Mouse (Mus musculus) skeletal muscle tissue, adult 2 months (tissue): ENCODE measurements at regions not wholly inside any gene's neighbourhood (a gene's known extent, or its start where the extent isn't known, plus 50 kb on each side); places are given as distances from the start of the nearest gene placed in this dataset.

Experiments
- DNase-seq: peaks from one replicate; pipeline ENCODE4 v3.0.0-alpha.2; 2012; ENCODE audit warnings: low read depth, low spot score

DNA sequence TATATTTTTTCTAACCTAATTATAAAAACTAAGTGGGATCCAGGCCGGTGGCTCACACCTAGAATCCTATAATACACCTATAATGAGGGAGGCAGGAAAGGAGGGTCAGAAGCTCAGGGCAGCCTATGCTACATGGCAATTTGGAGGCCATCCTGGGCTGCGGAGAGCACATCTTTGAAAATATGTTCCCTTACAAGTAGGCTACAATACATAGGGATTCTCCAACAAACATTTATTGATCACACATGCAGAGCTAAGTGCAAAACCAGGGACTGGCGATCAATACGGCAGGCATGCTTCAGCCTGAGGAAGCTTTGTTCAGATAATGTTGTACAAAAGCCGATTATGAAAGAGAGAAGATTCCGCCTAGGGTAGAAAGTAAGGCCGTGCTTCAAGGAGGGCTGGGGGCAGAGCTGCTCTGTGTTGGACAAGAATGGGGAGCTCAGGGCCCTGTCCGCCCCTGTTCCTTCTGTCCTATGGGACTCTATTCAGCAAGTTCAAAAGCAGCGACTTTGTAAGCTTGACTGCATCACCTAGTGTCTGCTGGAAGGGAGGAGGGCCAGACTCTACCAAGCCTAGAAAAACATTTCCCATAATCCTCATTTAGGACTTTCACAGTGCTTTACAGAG, 53.4 kb upstream of the Sgk1 start:
- DNase-seq, result no peak

DNA sequence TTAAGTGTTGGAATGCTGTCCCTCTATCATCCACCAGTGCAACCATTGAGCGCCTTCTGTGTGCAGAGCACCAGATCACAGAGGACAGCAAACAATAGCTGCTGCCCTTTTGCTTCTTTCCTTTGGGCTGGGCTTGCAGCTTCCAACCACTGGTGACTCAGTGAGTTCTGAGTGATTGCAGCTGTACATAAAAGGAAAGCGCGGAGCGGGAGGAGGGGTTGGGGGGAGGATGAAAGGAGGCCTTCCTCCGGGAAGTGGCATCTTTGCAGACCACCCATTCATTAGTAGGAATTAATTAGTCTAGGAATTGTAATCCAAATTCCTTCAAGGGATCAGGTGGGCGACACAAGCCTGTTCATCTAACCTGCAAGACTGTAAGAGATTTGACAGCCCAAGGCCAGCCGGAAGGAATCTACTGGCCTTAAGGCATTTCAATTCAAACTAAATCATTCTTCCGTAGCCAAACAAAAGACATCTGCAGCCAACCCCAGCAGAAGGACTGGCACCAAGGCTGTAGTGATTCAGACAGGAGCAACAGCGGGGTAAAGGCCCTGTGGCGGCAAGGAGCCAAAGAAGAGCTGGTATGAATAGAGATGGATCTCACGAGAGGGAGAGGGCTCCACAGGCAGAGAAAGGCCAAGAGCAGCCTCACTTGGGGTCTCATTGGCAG, 52.8 kb upstream of the Sgk1 start:
- no peak for DNase-seq

DNA sequence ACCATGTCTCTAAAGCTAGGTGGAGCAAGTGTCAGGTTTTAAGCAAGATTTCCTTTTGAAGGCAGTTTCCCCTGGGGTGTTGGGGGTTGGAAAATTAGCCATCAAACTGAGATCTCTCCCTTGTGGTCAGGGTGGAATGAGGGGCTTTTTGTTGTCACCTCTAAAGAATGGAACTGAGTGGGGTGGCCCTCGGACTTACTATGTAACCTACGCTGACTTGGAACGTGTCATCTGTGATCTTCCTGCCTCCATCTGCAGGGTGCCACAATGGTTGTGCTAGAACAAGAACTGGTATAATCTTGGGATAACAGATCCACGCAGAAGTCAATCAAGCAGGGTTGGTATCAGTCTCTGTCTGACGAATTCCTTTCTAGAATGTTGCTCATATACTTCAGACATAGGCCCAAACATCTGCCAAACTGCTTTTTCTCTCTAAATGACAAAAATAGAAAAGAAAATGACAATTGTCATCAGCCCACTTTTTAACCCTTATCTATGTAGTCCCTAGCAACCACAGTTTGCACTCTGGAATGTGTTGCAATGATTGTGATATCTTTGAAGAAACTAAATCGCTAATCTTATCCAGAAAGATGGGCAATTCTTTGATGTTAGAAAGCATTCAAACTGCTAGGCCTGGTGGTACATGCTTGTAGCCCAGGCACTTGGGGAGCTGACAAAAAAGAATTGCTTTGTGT, 50.8 kb upstream of the Sgk1 start:
- DNase-seq, result no peak
